Mouse (Mus musculus): ENCODE measurements around the gene Cfap54. TPM values are rescaled to one million over a fixed set of nuclear protein-coding genes. Genes with fewer than 3 reads are reported as not detected.

Gene Cfap54
- polyA plus RNA-seq, 1 experiment from 2014 or later = 3.0 TPM

DNA sequence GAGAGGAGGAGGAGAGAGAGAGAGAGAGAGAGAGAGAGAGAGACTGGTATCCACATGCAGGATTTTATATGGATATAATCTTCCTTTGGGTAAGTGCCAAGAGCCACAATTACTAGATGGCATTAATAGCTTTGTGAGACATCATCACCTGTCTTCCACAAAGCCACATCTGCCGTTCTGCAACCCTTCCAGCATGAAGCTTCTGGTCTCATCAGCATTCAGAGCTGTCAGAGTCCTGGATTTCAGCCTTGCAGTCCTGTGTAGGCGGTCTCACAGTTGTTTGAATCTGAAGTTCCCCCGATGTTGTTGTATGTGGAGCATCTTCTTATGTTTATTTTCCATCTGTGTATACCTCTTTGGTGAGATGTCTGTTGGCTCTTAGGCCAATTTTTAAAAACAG, 9.7 kb downstream of the Cfap54 start:
- Histone ChIP-seq H3K27ac (no peak overlapping the region), H3K4me3 (replicated peaks) (no peak overlapping the region), H3K36me3 (no peaks in the 10 kb centered on the region), H3K27me3 (no peaks in the 10 kb centered on the region), H3K9ac (replicated peaks) (no peak overlapping the region), H3K9me3 (no peaks in the 10 kb centered on the region), H3K4me2 (replicated peaks) (no peak overlapping the region), H3K4me1 (replicated peaks) (peaks cover 3% of the 10 kb centered on the region; the same call in 1 of the 2 replicates)
- no peak for ATAC-seq
- 77% methylated on average over 3 of the region's 3 CpGs for WGBS

DNA sequence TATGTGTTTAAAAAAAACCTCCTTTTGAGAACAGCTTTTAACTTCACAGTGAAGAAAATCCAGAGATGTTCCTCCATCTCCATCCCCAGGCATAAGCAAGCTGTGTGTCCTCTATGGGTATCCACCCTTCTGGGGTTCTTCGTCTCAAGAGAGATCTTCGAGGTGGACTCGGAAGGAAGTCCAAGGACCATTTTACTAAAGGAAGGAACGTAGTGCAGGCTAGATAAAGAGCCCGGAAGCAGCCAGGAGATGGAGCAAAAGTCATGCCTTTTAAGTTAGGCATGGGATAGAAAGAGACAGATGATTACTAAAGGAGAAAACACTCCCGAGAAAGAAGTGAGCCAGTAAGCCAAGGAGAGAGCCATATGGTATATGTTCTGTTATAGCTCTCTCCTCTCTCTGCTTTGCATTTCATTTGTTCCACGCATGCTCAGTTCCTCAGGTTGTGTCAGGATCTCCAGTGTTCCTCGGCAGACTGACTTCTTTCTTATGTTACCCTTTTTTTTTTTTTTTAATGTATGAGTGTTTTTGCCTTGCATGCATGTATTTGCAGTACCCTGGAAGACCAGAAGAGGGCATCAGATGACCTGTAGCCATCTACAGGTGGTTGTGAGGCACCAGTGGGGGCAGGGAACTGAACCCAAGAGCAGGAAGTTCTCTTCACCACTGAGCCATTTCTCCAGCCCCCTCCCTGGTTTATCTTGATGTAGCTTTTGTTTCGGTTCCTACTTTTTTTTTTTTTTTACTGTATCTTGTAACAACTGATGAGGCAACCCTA, 11.1 kb downstream of the Cfap54 start:
- no peak overlapping the region for H3K27ac ChIP-seq
- H3K36me3 ChIP-seq = no peaks in the 10 kb centered on the region
- no peak for ATAC-seq
- H3K27me3 ChIP-seq = no peaks in the 10 kb centered on the region
- H3K4me1 ChIP-seq (replicated peaks) = no peaks in the 10 kb centered on the region
- no peak overlapping the region for H3K9ac ChIP-seq (replicated peaks)
- no peak overlapping the region for H3K4me2 ChIP-seq (replicated peaks)
- no peak overlapping the region for H3K4me3 ChIP-seq (replicated peaks)
- WGBS = 75% methylated on average over 9 of the region's 9 CpGs
- no peaks in the 10 kb centered on the region for H3K9me3 ChIP-seq

DNA sequence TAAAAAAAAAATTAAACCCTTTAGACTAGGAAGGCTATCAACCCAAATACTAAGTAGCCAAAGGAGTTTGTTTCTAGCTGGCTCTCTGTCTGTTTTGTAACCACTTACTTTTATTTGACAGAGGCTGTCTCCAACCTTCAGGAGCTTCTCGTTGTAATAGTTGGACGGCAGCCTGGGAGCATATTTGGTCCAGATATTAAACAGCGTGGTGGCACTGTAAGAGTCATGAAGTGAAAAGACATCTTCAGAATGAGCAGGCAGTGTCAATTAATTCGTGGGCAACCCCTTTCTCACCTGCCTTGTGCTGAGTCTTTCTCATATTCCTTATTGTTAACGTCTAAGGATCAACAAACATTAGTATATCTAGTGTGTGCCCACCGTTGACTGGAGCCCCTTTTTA, 11.7 kb downstream of the Cfap54 start:
- Histone ChIP-seq H3K4me1 (replicated peaks) (no peaks in the 10 kb centered on the region), H3K36me3 (no peaks in the 10 kb centered on the region), H3K4me2 (replicated peaks) (no peak overlapping the region), H3K4me3 (replicated peaks) (no peak overlapping the region), H3K9ac (replicated peaks) (no peak overlapping the region), H3K9me3 (no peaks in the 10 kb centered on the region), H3K27ac (no peak overlapping the region), H3K27me3 (no peaks in the 10 kb centered on the region)
- WGBS = 89% methylated on average over 6 of the region's 6 CpGs
- no peak for ATAC-seq

DNA sequence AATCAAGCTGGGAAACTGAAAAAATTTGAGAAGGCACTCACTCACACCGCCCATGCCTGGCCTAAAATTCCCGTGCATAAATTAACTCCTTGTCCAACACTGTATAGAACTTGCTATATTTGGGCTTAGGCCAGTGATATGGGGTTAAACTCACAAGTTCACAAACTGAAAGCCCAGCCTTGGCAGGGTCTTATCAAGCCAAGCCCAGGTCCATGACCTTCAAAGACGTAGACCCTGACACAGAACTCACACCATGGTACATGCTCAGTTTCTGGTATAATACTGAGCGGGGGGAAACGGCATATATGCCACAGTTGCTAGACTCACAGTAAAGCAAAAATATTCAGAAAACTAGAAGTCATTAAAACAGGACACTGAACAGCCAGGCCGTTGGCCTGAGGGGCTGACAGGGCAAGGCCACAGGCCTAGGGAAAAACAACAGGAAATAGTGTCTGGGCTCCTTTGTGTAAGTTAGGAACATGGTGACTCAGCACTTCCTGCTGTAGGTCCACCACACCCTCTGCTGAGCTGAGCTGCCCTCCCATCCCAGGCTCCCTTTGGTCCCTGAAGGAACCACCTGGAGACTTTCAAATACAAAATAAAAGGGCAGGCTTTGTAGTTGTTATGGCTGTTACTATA, 12.3 kb downstream of the Cfap54 start:
- no peak overlapping the region for H3K4me2 ChIP-seq (replicated peaks)
- no peak overlapping the region for H3K9ac ChIP-seq (replicated peaks)
- no peaks in the 10 kb centered on the region for H3K36me3 ChIP-seq
- no peak for ATAC-seq
- no peak overlapping the region for H3K27ac ChIP-seq
- H3K9me3 ChIP-seq = no peaks in the 10 kb centered on the region
- 86% methylated on average over 6 of the region's 6 CpGs for WGBS
- H3K4me1 ChIP-seq (replicated peaks) = no peaks in the 10 kb centered on the region
- H3K4me3 ChIP-seq (replicated peaks) = no peak overlapping the region
- H3K27me3 ChIP-seq = no peaks in the 10 kb centered on the region

DNA sequence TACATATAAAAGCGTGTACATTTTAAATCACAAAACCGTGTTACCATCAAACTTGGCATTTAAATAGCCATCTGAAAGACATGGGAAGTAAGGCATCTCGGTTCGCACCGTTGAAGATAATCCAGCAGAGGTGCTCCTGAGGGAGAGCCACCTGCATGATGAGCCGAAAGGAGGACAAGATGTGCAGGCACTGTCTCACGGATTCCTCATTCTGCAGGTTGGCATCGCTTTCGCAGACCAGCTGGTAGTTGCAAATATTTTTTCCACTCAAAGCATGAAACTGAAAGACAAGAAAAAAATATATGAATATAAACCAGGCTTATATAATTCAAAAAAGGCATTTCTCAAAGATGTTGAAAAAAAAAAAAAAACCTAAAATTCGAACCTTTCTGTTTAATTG, 16.4 kb downstream of the Cfap54 start:
- Histone ChIP-seq H3K4me3 (replicated peaks) (no peak overlapping the region), H3K9me3 (no peaks in the 10 kb centered on the region), H3K9ac (replicated peaks) (no peak overlapping the region), H3K4me1 (replicated peaks) (no peaks in the 10 kb centered on the region), H3K36me3 (no peaks in the 10 kb centered on the region), H3K4me2 (replicated peaks) (no peak overlapping the region), H3K27ac (no peak overlapping the region), H3K27me3 (no peaks in the 10 kb centered on the region)
- no peak for ATAC-seq
- WGBS = 83% methylated on average over 10 of the region's 10 CpGs

DNA sequence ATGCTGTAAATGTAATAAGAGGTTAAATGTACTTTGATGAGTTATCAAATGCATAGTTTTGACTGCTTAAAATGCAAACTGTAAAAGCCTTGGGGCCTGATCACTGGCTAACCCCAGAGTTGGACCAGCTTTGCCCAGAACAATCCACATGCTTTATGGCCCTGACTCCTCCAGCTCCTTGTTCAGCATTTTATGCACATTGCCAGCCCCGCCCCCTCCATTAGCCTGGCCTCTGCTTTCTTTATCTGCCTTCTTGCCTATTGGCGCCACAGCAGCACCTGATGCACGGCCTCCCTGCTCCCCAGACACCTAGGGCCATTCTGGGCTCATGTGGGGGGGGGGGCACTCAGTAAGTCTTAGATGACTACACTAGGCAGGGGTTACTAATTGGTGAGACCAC, 17.8 kb downstream of the Cfap54 start:
- H3K4me3 ChIP-seq (replicated peaks) = no peak overlapping the region
- ATAC-seq = no peak
- H3K36me3 ChIP-seq = no peaks in the 10 kb centered on the region
- H3K27ac ChIP-seq = no peak overlapping the region
- no peaks in the 10 kb centered on the region for H3K9me3 ChIP-seq
- 56% methylated on average over 3 of the region's 3 CpGs for WGBS
- H3K4me2 ChIP-seq (replicated peaks) = no peak overlapping the region
- H3K27me3 ChIP-seq = no peaks in the 10 kb centered on the region
- no peaks in the 10 kb centered on the region for H3K4me1 ChIP-seq (replicated peaks)
- H3K9ac ChIP-seq (replicated peaks) = no peak overlapping the region

DNA sequence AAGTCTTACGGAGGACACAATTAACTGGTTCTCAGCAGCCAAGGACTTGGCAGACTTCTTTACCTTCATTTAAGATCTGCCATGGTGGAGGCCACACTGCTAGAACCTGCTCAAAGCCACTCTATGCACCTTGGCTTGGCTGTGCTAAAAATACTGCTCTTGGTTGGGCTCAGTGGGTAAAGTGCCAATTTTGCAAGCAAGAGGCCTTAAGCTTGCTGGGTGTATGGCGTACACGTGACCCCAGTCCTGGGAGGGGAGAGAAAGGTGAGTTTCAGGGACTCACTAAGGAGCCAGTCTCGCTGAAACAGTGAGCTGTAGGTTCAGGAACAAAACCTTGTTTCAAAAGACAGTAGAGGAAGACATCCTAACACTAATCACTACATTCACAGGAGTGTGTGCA, 19.0 kb downstream of the Cfap54 start:
- Histone ChIP-seq H3K4me3 (replicated peaks) (no peak overlapping the region), H3K9me3 (no peaks in the 10 kb centered on the region), H3K27me3 (no peaks in the 10 kb centered on the region), H3K9ac (replicated peaks) (no peak overlapping the region), H3K4me2 (replicated peaks) (no peak overlapping the region), H3K36me3 (no peaks in the 10 kb centered on the region), H3K4me1 (replicated peaks) (no peaks in the 10 kb centered on the region), H3K27ac (no peak overlapping the region)
- WGBS = 88% methylated on average over 4 of the region's 4 CpGs
- no peak for ATAC-seq

DNA sequence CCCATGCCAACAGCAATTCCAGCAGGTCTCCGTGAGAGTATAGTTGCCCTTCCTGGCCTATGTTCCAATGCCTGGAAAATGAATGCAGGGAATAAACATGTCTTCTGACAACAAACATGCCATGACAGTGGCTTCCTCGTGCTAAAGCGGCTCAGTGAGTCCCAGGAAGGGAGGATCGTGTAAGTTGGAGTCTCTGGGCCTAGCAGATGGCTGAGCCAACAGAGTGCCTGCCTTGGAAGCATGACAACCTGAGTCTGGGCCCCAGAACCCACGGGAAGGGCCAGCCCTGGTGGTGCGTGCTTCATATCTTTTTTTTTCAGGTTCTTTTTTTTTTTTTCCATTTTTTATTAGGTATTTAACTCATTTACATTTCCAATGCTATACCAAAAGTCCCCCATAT, 27.6 kb downstream of the Cfap54 start:
- Histone ChIP-seq H3K27ac (no peak overlapping the region), H3K9me3 (no peaks in the 10 kb centered on the region), H3K9ac (replicated peaks) (no peak overlapping the region), H3K27me3 (no peaks in the 10 kb centered on the region), H3K4me2 (replicated peaks) (no peak overlapping the region), H3K4me3 (replicated peaks) (no peak overlapping the region), H3K36me3 (no peaks in the 10 kb centered on the region), H3K4me1 (replicated peaks) (0 out of 2 replicates have a peak, but pooled peaks cover 4% of the 10 kb centered on the region)
- 81% methylated on average over 6 of the region's 6 CpGs for WGBS
- ATAC-seq = no peak

DNA sequence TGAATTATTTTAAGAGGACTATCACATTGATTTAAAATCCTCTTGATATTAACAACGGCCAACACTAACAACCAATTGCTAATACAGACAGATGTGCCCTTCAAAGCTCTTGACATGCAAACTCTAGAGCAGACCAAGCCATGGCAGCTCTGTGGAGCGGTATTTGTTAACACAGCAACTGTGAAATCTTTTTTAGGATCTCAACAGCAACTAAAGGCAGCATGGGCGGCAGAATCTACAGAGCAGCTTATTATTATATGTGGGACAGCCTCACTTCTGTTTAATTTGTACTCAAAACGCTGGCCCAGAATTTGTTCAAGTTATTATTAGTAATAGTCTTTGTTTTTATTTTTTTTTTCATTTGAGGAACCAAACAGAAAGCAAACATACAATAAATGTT, 28.1 kb downstream of the Cfap54 start:
- Histone ChIP-seq H3K4me1 (replicated peaks) (0 out of 2 replicates have a peak, but pooled peaks cover 4% of the 10 kb centered on the region), H3K4me2 (replicated peaks) (no peak overlapping the region), H3K4me3 (replicated peaks) (no peak overlapping the region), H3K27ac (no peak overlapping the region), H3K9me3 (no peaks in the 10 kb centered on the region), H3K9ac (replicated peaks) (no peak overlapping the region), H3K27me3 (no peaks in the 10 kb centered on the region), H3K36me3 (no peaks in the 10 kb centered on the region)
- no peak for ATAC-seq
- WGBS = 85% methylated on average over 4 of the region's 4 CpGs

DNA sequence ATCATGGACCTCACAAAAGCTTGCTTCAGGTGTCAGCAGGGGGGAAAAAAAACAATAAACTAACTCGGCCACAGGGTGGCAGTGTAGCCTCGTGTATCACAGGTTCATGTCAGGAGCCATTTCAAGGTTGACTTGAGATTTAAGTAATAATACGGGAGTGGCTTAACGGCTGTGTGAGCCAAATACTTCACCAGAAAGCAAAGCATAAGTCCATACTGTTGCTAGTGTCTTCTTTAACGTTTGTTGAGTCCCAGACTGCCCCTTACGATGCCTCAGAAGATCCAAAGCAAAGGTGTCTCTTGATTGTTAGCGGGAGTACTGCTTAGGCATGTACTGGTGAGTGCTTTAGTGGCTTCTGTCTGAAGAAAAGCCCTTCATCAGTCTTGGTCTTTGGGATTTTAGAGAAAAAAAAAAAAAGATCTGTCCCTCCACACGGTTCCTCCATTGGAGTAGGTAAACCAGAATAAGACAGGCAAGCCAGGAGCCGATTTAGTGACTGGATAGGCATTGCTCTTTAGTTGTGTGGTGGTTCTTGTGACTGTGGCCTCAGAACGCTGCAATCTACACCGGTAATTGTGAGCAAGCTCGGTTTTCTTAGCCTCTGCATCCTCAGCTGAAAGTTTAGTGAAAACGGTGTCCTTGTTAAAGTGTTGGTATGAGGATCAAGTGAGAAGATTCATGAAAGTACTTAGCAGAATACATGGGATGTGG, 30.2 kb downstream of the Cfap54 start:
- Histone ChIP-seq H3K9ac (replicated peaks) (no peak overlapping the region), H3K27me3 (no peaks in the 10 kb centered on the region), H3K4me3 (replicated peaks) (0 out of 2 replicates have a peak overlapping the region, but pooled peaks have one; percentile 24), H3K4me1 (replicated peaks) (0 out of 2 replicates have a peak, but pooled peaks cover 4% of the 10 kb centered on the region), H3K9me3 (no peaks in the 10 kb centered on the region), H3K36me3 (no peaks in the 10 kb centered on the region), H3K4me2 (replicated peaks) (peak overlapping the region; percentile 45), H3K27ac (no peak overlapping the region)
- WGBS = 38% methylated on average over 13 of the region's 13 CpGs
- ATAC-seq = peak; percentile 30; the same call in 1 of the 2 replicates

DNA sequence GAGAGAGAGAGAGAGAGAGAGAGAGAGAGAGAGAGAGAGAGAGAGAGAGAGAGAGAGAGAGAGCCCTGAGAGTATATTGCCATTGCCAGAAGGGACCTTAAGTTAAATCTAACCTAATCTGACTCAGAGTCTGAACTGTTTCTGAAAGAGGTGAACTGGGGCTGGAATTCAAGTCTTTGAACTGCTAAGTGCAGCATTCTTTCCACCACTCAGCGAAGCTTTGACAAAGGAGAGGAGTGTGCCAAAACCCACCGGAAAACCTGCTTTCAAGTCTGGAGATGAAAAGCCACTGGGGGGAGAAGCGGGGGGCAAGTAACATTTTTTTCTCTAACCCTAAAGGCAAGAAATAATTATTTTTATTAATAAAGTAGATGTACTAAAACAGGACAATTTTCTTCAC, 30.8 kb downstream of the Cfap54 start:
- Histone ChIP-seq H3K27ac (no peak overlapping the region), H3K9me3 (no peaks in the 10 kb centered on the region), H3K9ac (replicated peaks) (no peak overlapping the region), H3K4me1 (replicated peaks) (0 out of 2 replicates have a peak, but pooled peaks cover 4% of the 10 kb centered on the region), H3K4me3 (replicated peaks) (no peak overlapping the region), H3K36me3 (no peaks in the 10 kb centered on the region), H3K4me2 (replicated peaks) (no peak overlapping the region), H3K27me3 (no peaks in the 10 kb centered on the region)
- no peak for ATAC-seq
- WGBS = 28% methylated on average over 3 of the region's 3 CpGs

DNA sequence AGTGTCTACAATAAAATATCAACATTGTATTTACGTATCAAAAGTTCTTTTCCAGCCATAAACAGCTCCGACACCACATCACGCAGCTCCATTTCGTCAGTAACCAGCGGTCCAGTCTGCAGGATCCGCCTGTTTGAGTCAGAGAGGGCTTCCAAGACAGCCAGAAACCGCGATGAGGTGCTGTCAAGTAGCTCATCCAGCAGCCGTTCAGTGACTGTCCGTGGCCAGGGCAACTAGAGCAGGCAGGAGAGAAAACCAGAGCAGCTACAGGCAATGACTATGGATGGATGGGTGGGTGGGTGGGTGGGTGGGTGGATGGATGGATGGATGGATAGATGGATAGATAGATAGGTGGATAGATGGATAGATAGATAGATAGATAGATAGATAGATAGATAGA, 38.2 kb downstream of the Cfap54 start:
- no peak for ATAC-seq
- H3K9me3 ChIP-seq = 0 out of 2 replicates have a peak, but pooled peaks cover 4% of the 10 kb centered on the region
- 94% methylated on average over 10 of the region's 10 CpGs for WGBS
- no peaks in the 10 kb centered on the region for H3K36me3 ChIP-seq
- no peaks in the 10 kb centered on the region for H3K27me3 ChIP-seq
- no peak overlapping the region for H3K27ac ChIP-seq
- no peak overlapping the region for H3K4me2 ChIP-seq (replicated peaks)
- no peak overlapping the region for H3K4me3 ChIP-seq (replicated peaks)
- H3K4me1 ChIP-seq (replicated peaks) = no peaks in the 10 kb centered on the region
- no peak overlapping the region for H3K9ac ChIP-seq (replicated peaks)

Data from midbrain, embryonic 13.5 days (tissue).